Mouse (Mus musculus): ENCODE results near the gene Ccdc57. TPM values are rescaled to one million over a fixed set of nuclear protein-coding genes. Genes with fewer than 3 reads are reported as not detected.
"Not testable (repeated sequence)": the region's sequence is repeated elsewhere in the genome, so short reads cannot be mapped to it uniquely, and the experiment has no call there.

Gene Ccdc57
- polyA plus RNA-seq, 1 experiment from 2014 or later: 8.8 TPM

DNA sequence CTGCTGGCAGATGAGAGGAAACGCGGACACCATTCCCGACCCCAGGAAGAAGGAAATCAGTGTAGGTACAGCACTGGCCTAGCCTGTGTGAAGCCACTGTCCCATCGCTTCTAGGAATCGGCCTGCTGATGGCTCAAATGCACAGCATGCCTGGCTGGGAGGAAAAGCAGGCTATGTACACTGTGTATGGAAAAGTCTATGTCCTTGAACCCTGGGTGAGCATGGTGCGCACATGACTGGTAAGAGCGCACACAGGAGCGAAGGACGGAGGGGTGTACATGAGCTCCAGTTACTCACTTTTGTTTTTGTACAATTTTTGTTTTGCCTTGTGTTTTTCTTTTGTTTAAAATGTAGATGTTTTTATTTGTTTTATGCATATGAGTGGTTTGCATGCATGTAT is 61.2 kb downstream of the Ccdc57 start:
- no peaks in the 10 kb centered on the region for H3K4me1 ChIP-seq (replicated peaks; ENCODE audit: control insufficient read depth, insufficient read depth, low read length)
- H3K36me3 ChIP-seq (ENCODE audit: control insufficient read depth, insufficient read depth): no peaks in the 10 kb centered on the region
- no peak overlapping the region for H3K27ac ChIP-seq (ENCODE audit: low read length)
- WGBS: 96% methylated on average over 9 of the region's 9 CpGs
- no peak overlapping the region for H3K4me3 ChIP-seq (replicated peaks; ENCODE audit: low read length)
- no peak overlapping the region for H3K4me2 ChIP-seq (ENCODE audit: low read length)
- ATAC-seq: no peak
- H3K9ac ChIP-seq (replicated peaks; ENCODE audit: low read depth, low read length): no peak overlapping the region
- H3K27me3 ChIP-seq (replicated peaks; ENCODE audit: control insufficient read depth, insufficient read depth, low read length): no peaks in the 10 kb centered on the region
- no peaks in the 10 kb centered on the region for H3K9me3 ChIP-seq (ENCODE audit: control insufficient read depth, low read length)

DNA sequence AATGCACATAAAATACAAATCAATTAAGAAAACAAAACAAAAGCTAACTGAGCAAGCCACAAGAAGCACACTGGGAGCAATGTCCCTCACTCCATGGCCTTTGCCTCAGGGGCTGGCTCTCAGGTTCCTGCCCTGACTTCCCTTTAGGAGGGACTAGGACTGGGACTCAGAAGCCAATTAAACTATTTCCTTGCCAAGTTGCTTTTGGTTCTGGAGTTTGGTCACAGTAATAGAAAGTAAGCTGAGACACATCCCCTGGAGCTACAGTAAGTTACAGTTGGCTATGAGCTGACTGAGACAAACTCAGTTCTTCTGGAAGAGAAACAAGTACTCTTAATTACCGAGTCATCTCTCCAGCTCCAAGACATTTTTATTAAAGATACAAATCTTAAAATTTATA is 66.9 kb downstream of the Ccdc57 start:
- no peak overlapping the region for H3K9ac ChIP-seq (replicated peaks; ENCODE audit: low read depth, low read length)
- H3K27me3 ChIP-seq (replicated peaks; ENCODE audit: control insufficient read depth, insufficient read depth, low read length): no peaks in the 10 kb centered on the region
- ATAC-seq: no peak
- H3K27ac ChIP-seq (ENCODE audit: low read length): no peak overlapping the region
- no peak overlapping the region for H3K4me2 ChIP-seq (ENCODE audit: low read length)
- H3K4me3 ChIP-seq (replicated peaks; ENCODE audit: low read length): no peak overlapping the region
- WGBS: 97% methylated on average over 1 of the region's 1 CpGs
- no peaks in the 10 kb centered on the region for H3K9me3 ChIP-seq (ENCODE audit: control insufficient read depth, low read length)
- no peaks in the 10 kb centered on the region for H3K4me1 ChIP-seq (replicated peaks; ENCODE audit: control insufficient read depth, insufficient read depth, low read length)
- H3K36me3 ChIP-seq (ENCODE audit: control insufficient read depth, insufficient read depth): no peaks in the 10 kb centered on the region

DNA sequence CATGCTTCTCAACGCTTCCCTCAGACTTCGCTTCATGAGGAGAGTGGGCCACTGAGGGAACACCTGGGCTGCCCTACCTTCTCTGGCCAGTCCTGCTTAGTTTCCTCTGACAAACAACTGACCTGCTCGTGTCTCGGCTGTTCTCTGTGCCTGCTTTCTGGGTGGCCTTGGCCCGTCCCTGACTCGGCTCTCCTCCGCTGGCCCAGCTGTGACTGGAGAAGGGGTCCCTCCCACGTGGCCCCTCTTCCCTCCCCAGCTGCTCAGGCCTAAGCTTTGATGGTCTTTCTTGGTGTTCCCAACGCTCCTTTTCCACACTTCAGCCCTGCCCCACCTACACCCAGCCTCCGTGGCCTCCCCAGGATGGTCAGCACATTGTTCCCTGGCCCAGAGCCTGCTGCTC is 69.9 kb downstream of the Ccdc57 start:
- Histone ChIP-seq H3K27ac (ENCODE audit: low read length) (no peak overlapping the region), H3K36me3 (ENCODE audit: control insufficient read depth, insufficient read depth) (peaks cover 6% of the 10 kb centered on the region; the same call in 1 of the 2 replicates), H3K9ac (replicated peaks; ENCODE audit: low read depth, low read length) (no peak overlapping the region), H3K4me1 (replicated peaks; ENCODE audit: control insufficient read depth, insufficient read depth, low read length) (no peaks in the 10 kb centered on the region), H3K4me2 (ENCODE audit: low read length) (no peak overlapping the region), H3K9me3 (ENCODE audit: control insufficient read depth, low read length) (no peaks in the 10 kb centered on the region), H3K27me3 (replicated peaks; ENCODE audit: control insufficient read depth, insufficient read depth, low read length) (no peaks in the 10 kb centered on the region), H3K4me3 (replicated peaks; ENCODE audit: low read length) (no peak overlapping the region)
- 84% methylated on average over 10 of the region's 10 CpGs for WGBS
- no peak for ATAC-seq

DNA sequence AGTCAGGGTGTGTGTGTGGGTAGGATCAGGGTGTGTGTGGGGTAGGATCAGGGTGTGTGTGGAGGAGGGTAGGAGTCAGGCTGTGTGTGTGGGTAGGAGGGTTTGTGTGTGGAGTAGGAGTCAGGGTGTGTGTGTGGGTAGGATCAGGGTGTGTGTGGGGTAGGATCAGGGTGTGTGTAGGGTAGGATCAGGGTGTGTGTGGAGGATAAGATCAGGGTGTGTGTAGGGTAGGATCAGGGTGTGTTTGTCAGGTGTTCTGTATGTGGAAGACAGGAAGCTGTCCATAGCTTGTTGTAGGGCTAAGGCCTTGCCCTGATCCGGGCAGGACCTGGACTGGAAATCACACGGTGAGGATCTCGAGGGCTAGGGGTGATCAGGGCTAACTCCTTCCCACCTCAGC is 76.7 kb downstream of the Ccdc57 start:
- WGBS: 92% methylated on average over 3 of the region's 3 CpGs
- not testable (repeated sequence) for H3K4me3 ChIP-seq (replicated peaks; ENCODE audit: low read length); H3K27ac ChIP-seq (ENCODE audit: low read length); H3K9me3 ChIP-seq (ENCODE audit: control insufficient read depth, low read length); H3K36me3 ChIP-seq (ENCODE audit: control insufficient read depth, insufficient read depth); H3K4me1 ChIP-seq (replicated peaks; ENCODE audit: control insufficient read depth, insufficient read depth, low read length); H3K27me3 ChIP-seq (replicated peaks; ENCODE audit: control insufficient read depth, insufficient read depth, low read length); ATAC-seq; H3K4me2 ChIP-seq (ENCODE audit: low read length); H3K9ac ChIP-seq (replicated peaks; ENCODE audit: low read depth, low read length)

DNA sequence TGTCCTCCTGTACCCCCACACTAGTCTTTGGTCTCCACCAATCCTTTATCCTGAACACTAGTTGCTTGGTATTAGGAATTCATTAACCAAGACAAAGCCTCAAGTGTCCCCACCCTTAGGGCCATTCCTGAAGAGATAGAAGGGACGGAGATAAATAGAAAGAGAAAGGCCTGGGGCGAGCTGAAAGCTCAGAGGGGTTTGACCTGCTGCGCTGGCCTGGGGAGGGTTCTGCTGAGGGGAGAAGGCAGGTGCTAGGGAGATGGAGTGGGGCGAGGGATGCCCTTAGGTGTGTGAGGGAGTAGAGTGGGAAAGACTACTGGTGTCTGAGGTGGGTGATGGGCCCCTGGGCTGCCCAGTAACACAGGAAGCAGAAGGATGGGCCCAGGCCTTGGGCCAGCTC is 78.9 kb downstream of the Ccdc57 start:
- no peaks in the 10 kb centered on the region for H3K27me3 ChIP-seq (replicated peaks; ENCODE audit: control insufficient read depth, insufficient read depth, low read length)
- no peak for ATAC-seq
- H3K4me2 ChIP-seq (ENCODE audit: low read length): no peak overlapping the region
- no peaks in the 10 kb centered on the region for H3K9me3 ChIP-seq (ENCODE audit: control insufficient read depth, low read length)
- no peak overlapping the region for H3K27ac ChIP-seq (ENCODE audit: low read length)
- no peak overlapping the region for H3K9ac ChIP-seq (replicated peaks; ENCODE audit: low read depth, low read length)
- no peaks in the 10 kb centered on the region for H3K4me1 ChIP-seq (replicated peaks; ENCODE audit: control insufficient read depth, insufficient read depth, low read length)
- WGBS: 62% methylated on average over 4 of the region's 4 CpGs
- H3K36me3 ChIP-seq (ENCODE audit: control insufficient read depth, insufficient read depth): no peaks in the 10 kb centered on the region
- no peak overlapping the region for H3K4me3 ChIP-seq (replicated peaks; ENCODE audit: low read length)

DNA sequence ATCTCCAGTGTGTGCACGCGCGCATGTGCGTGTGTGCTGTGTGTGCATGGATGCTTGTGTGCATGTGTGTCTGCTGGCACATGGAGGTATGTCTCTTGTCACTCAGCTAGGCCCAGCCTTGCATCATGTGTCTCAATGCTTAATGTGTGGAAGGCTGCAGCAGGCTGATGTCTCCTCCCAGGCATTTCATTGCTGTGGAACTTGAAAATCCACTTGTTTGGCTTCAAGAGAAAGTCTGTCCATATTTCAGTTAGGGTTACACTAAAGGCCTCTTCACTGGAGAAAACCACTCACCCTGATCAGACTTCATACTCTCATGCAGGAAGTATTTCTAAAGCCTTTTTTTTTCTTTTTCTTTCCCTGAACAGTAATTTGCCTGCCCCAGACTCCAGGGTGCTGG is 79.5 kb downstream of the Ccdc57 start:
- Histone ChIP-seq H3K4me2 (ENCODE audit: low read length) (no peak overlapping the region), H3K27me3 (replicated peaks; ENCODE audit: control insufficient read depth, insufficient read depth, low read length) (no peaks in the 10 kb centered on the region), H3K4me1 (replicated peaks; ENCODE audit: control insufficient read depth, insufficient read depth, low read length) (no peaks in the 10 kb centered on the region), H3K36me3 (ENCODE audit: control insufficient read depth, insufficient read depth) (no peaks in the 10 kb centered on the region), H3K27ac (ENCODE audit: low read length) (no peak overlapping the region), H3K4me3 (replicated peaks; ENCODE audit: low read length) (no peak overlapping the region), H3K9me3 (ENCODE audit: control insufficient read depth, low read length) (no peaks in the 10 kb centered on the region), H3K9ac (replicated peaks; ENCODE audit: low read depth, low read length) (no peak overlapping the region)
- over 99% methylated on average over 4 of the region's 4 CpGs for WGBS
- no peak for ATAC-seq

DNA sequence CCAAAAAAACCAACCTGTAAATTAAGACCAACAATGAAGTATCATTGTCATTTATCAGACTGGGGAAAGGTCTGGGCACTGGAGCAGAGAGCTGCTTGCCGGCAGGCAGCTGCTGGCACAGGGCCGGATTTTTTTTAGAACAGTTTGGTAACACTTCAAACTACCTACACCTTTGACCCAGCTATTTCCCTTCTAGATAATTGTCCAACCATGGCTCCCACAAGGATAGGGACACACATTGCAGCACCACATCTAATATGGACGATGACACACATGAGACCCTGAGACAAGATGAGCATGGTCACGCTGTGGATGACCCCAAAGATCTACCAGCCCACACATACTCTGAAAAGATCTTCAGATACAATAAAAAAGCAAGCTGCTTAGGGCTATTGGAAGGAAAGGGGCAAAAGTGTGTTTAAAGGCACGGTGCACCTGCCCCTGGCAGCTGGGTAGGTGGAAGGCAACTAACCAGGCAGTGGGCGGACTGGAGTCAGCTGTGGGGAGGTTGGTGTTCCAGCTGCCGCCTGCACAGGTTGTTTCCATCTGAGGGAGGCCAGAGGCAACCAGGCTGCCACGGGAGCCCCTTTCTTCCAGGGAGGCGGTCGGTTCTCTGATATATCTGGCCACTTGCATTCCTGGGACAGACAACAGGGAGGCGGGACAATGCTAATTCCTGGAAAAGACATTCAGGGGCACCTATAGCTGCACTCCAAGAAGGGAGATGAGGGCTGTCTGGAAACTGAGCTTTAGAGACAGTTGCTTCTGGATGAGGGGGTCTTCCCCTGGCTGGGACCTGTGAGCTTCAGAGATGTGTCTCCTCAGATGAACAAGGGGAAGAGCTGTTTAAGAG is 80.4 kb downstream of the Ccdc57 start:
- no peaks in the 10 kb centered on the region for H3K9me3 ChIP-seq (ENCODE audit: control insufficient read depth, low read length)

DNA sequence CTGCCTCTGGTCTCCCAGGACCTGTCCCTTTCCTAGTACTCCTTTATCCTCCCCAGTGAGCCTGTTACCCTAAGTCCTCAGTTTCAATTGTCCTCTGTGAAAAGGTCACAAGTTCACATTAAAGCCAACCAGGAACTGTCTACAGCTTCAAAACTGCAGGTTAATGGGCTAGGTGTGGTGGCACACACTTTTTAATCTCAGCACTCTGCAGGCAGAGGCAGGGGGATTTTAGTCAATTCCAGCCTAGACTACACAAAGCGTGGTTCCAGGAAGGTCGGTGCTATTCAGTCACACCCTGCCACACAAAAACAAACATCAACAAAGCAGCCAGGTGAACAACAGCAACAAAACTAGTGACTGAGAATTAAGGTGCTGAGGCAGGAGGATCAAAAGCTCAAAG is 81.1 kb downstream of the Ccdc57 start:
- H3K4me1 ChIP-seq (replicated peaks; ENCODE audit: control insufficient read depth, insufficient read depth, low read length): no peaks in the 10 kb centered on the region
- H3K4me2 ChIP-seq (ENCODE audit: low read length): no peak overlapping the region
- WGBS: 66% methylated on average over 2 of the region's 2 CpGs
- H3K9me3 ChIP-seq (ENCODE audit: control insufficient read depth, low read length): no peaks in the 10 kb centered on the region
- no peak overlapping the region for H3K4me3 ChIP-seq (replicated peaks; ENCODE audit: low read length)
- no peak for ATAC-seq
- H3K27ac ChIP-seq (ENCODE audit: low read length): no peak overlapping the region
- H3K9ac ChIP-seq (replicated peaks; ENCODE audit: low read depth, low read length): no peak overlapping the region
- no peaks in the 10 kb centered on the region for H3K36me3 ChIP-seq (ENCODE audit: control insufficient read depth, insufficient read depth)
- H3K27me3 ChIP-seq (replicated peaks; ENCODE audit: control insufficient read depth, insufficient read depth, low read length): no peaks in the 10 kb centered on the region

More for the DNA sequence above, 80.4 kb downstream of the Ccdc57 start:
- H3K4me3 ChIP-seq (replicated peaks; ENCODE audit: low read length): no peak overlapping the region
- H3K27me3 ChIP-seq (replicated peaks; ENCODE audit: control insufficient read depth, insufficient read depth, low read length): no peaks in the 10 kb centered on the region
- no peak overlapping the region for H3K27ac ChIP-seq (ENCODE audit: low read length)
- ATAC-seq: no peak
- WGBS: 71% methylated on average over 11 of the region's 11 CpGs
- no peak overlapping the region for H3K4me2 ChIP-seq (ENCODE audit: low read length)
- no peaks in the 10 kb centered on the region for H3K4me1 ChIP-seq (replicated peaks; ENCODE audit: control insufficient read depth, insufficient read depth, low read length)
- no peaks in the 10 kb centered on the region for H3K36me3 ChIP-seq (ENCODE audit: control insufficient read depth, insufficient read depth)
- no peak overlapping the region for H3K9ac ChIP-seq (replicated peaks; ENCODE audit: low read depth, low read length)

DNA sequence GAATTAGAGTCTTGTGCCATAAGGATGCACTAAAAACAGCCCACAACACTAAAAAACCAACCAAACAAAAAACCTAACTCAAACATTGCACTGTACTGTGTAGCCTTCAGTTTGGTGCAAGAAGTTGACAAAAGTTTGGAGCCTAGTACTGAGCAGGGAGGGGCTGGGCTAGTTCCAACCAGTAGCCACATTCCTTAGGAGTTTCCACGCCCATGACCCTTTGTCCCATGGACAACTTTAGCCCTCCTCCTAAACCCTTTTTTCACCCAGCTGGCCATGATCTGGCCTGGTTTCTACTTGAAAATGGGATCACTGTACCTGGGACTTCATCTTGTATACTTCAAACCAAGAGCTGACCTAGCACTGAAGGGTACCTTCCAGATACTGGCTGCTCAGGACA is 81.5 kb downstream of the Ccdc57 start:
- no peak overlapping the region for H3K4me3 ChIP-seq (replicated peaks; ENCODE audit: low read length)
- no peaks in the 10 kb centered on the region for H3K4me1 ChIP-seq (replicated peaks; ENCODE audit: control insufficient read depth, insufficient read depth, low read length)
- no peaks in the 10 kb centered on the region for H3K9me3 ChIP-seq (ENCODE audit: control insufficient read depth, low read length)
- no peaks in the 10 kb centered on the region for H3K27me3 ChIP-seq (replicated peaks; ENCODE audit: control insufficient read depth, insufficient read depth, low read length)
- no peak for ATAC-seq
- no peak overlapping the region for H3K4me2 ChIP-seq (ENCODE audit: low read length)
- 100% methylated on average over 1 of the region's 1 CpGs for WGBS
- H3K36me3 ChIP-seq (ENCODE audit: control insufficient read depth, insufficient read depth): no peaks in the 10 kb centered on the region
- H3K9ac ChIP-seq (replicated peaks; ENCODE audit: low read depth, low read length): no peak overlapping the region
- no peak overlapping the region for H3K27ac ChIP-seq (ENCODE audit: low read length)
